Mouse (Mus musculus): ENCODE results near the gene Cfap46.

DNA sequence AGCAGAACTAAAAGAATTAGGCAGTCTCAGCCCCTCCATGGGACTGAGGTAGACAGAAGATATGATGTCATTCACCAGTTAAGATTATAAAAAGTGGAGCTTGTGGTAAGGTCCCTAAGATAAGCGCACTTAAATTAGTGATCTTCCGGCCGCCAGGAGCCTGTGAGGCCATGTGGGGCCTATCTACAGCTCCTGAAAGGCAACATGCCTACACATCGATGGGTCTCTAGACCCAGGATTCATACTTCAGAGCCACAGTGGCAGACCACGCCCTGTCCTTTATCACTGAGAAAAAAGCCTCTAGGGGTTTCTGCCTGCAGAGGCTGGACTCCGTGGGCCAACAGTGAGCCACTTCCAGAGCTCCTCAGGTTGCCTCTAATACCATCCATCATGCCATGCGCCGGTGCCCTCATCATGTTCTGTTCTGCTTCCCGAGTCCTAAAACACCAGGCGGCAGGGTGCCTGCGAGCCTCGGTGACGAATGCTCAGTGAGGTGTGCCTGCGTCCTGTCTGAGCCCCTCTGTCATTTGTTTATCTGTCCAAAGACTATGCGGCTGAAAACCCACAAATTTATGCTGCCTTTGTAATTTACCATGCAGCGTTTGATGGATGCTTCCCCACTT lies 107.4 kb downstream of the Cfap46 start:
- no peak for TF ChIP-seq CTCF (IDR thresholded peaks at IDR 0.05; ENCODE audit: low read depth, low read length)
- TF ChIP-seq POLR2A (IDR thresholded peaks at IDR 0.05; ENCODE audit: extremely low read depth, insufficient read depth, low read length), result no peak

Measured in liver, adult 2 months (tissue).